Mouse (Mus musculus) bone marrow macrophage, adult 2 months (primary cell): Measurements from ENCODE around the gene Gm5136.

Experiments
- CTCF ChIP-seq: IDR thresholded peaks from 2 replicates; pipeline ENCODE4 v1.5.1; 2012; ENCODE audit warnings: low read depth, mild to moderate bottlenecking, low read length, moderate library complexity
- POLR2A ChIP-seq: IDR thresholded peaks from 2 replicates; pipeline ENCODE4 v1.6.1; 2012; ENCODE audit warnings: mild to moderate bottlenecking, low read depth, low read length, borderline replicate concordance

- TF ChIP-seq CTCF (no peak), POLR2A (no peak)
Measured at GRCm38 (mm10) chr10:108658300-108658699, 41.7 kb downstream of the Gm5136 start.
